Mouse (Mus musculus): ENCODE measurements around the gene Fbxl7. TPM values are rescaled to one million over a fixed set of nuclear protein-coding genes. Genes with fewer than 3 reads are reported as not detected.
"Not testable (repeated sequence)": the region's sequence is repeated elsewhere in the genome, so short reads cannot be mapped to it uniquely, and the experiment has no call there.

The Fbxl7 gene
- polyA plus RNA-seq, 1 experiment from 2014 or later, result 8.5 TPM

GRCm38 (mm10) chr15:26730760-26731159 lies 164.6 kb downstream of the Fbxl7 start:
- Histone ChIP-seq H3K9ac (ENCODE audit: low read length) (no peak overlapping the region), H3K27me3 (ENCODE audit: control insufficient read depth, insufficient read depth, low read length) (no peaks in the 10 kb centered on the region), H3K4me3 (ENCODE audit: low read length) (no peak overlapping the region), H3K36me3 (ENCODE audit: control insufficient read depth, insufficient read depth) (no peaks in the 10 kb centered on the region), H3K4me1 (ENCODE audit: control insufficient read depth, insufficient read depth, low read length) (peaks cover 4% of the 10 kb centered on the region; the same call in 1 of the 2 replicates), H3K4me2 (ENCODE audit: low read depth, low read length) (no peak overlapping the region), H3K9me3 (replicated peaks; ENCODE audit: control insufficient read depth, low read length) (no peaks in the 10 kb centered on the region), H3K27ac (ENCODE audit: low read length) (no peak overlapping the region)
- WGBS, result 51% methylated on average over 2 of the region's 2 CpGs
- ATAC-seq (replicated peaks; ENCODE audit: extremely low read depth, insufficient read depth, low FRiP score), result no peak

- ATAC-seq (replicated peaks; ENCODE audit: extremely low read depth, insufficient read depth, low FRiP score); H3K36me3 ChIP-seq (ENCODE audit: control insufficient read depth, insufficient read depth); H3K9ac ChIP-seq (ENCODE audit: low read length); H3K4me2 ChIP-seq (ENCODE audit: low read depth, low read length); H3K4me3 ChIP-seq (ENCODE audit: low read length); H3K27me3 ChIP-seq (ENCODE audit: control insufficient read depth, insufficient read depth, low read length); H3K4me1 ChIP-seq (ENCODE audit: control insufficient read depth, insufficient read depth, low read length); H3K9me3 ChIP-seq (replicated peaks; ENCODE audit: control insufficient read depth, low read length); H3K27ac ChIP-seq (ENCODE audit: low read length): not testable (repeated sequence)
- 76% methylated on average over 6 of the region's 7 CpGs for WGBS
Measured at GRCm38 (mm10) chr15:26729341-26729740, 166.0 kb downstream of the Fbxl7 start.

- H3K9me3 ChIP-seq (replicated peaks; ENCODE audit: control insufficient read depth, low read length), result no peaks in the 10 kb centered on the region
- no peak for ATAC-seq (replicated peaks; ENCODE audit: extremely low read depth, insufficient read depth, low FRiP score)
- no peak overlapping the region for H3K4me2 ChIP-seq (ENCODE audit: low read depth, low read length)
- H3K4me3 ChIP-seq (ENCODE audit: low read length), result no peak overlapping the region
- H3K4me1 ChIP-seq (ENCODE audit: control insufficient read depth, insufficient read depth, low read length), result peaks cover 12% of the 10 kb centered on the region
- no peaks in the 10 kb centered on the region for H3K36me3 ChIP-seq (ENCODE audit: control insufficient read depth, insufficient read depth)
- peak overlapping the region; percentile 28; the same call in 1 of the 2 replicates for H3K27ac ChIP-seq (ENCODE audit: low read length)
- WGBS, result 35% methylated on average over 5 of the region's 5 CpGs
- no peak overlapping the region for H3K9ac ChIP-seq (ENCODE audit: low read length)
- H3K27me3 ChIP-seq (ENCODE audit: control insufficient read depth, insufficient read depth, low read length), result no peaks in the 10 kb centered on the region
Measured at GRCm38 (mm10) chr15:26718390-26719036, 176.9 kb downstream of the Fbxl7 start.

GRCm38 (mm10) chr15:26717952-26718351 lies 177.4 kb downstream of the Fbxl7 start:
- peak overlapping the region; percentile 28; the same call in 1 of the 2 replicates for H3K27ac ChIP-seq (ENCODE audit: low read length)
- no peak overlapping the region for H3K9ac ChIP-seq (ENCODE audit: low read length)
- no peak overlapping the region for H3K4me3 ChIP-seq (ENCODE audit: low read length)
- H3K4me1 ChIP-seq (ENCODE audit: control insufficient read depth, insufficient read depth, low read length), result peaks cover 12% of the 10 kb centered on the region
- no peaks in the 10 kb centered on the region for H3K9me3 ChIP-seq (replicated peaks; ENCODE audit: control insufficient read depth, low read length)
- H3K36me3 ChIP-seq (ENCODE audit: control insufficient read depth, insufficient read depth), result no peaks in the 10 kb centered on the region
- no peak for ATAC-seq (replicated peaks; ENCODE audit: extremely low read depth, insufficient read depth, low FRiP score)
- 38% methylated on average over 7 of the region's 7 CpGs for WGBS
- no peak overlapping the region for H3K4me2 ChIP-seq (ENCODE audit: low read depth, low read length)
- H3K27me3 ChIP-seq (ENCODE audit: control insufficient read depth, insufficient read depth, low read length), result no peaks in the 10 kb centered on the region

GRCm38 (mm10) chr15:26716181-26716580 lies 179.2 kb downstream of the Fbxl7 start:
- 86% methylated on average over 2 of the region's 2 CpGs for WGBS
- ATAC-seq (replicated peaks; ENCODE audit: extremely low read depth, insufficient read depth, low FRiP score), result no peak
- H3K27ac ChIP-seq (ENCODE audit: low read length), result no peak overlapping the region

GRCm38 (mm10) chr15:26715635-26716034 lies 179.7 kb downstream of the Fbxl7 start:
- H3K9me3 ChIP-seq (replicated peaks; ENCODE audit: control insufficient read depth, low read length), result no peaks in the 10 kb centered on the region
- no peak overlapping the region for H3K4me3 ChIP-seq (ENCODE audit: low read length)
- no peak overlapping the region for H3K27ac ChIP-seq (ENCODE audit: low read length)
- H3K36me3 ChIP-seq (ENCODE audit: control insufficient read depth, insufficient read depth), result no peaks in the 10 kb centered on the region
- no peak overlapping the region for H3K4me2 ChIP-seq (ENCODE audit: low read depth, low read length)
- H3K4me1 ChIP-seq (ENCODE audit: control insufficient read depth, insufficient read depth, low read length), result peaks cover 12% of the 10 kb centered on the region
- 70% methylated on average over 5 of the region's 5 CpGs for WGBS
- ATAC-seq (replicated peaks; ENCODE audit: extremely low read depth, insufficient read depth, low FRiP score), result no peak
- H3K9ac ChIP-seq (ENCODE audit: low read length), result no peak overlapping the region
- no peaks in the 10 kb centered on the region for H3K27me3 ChIP-seq (ENCODE audit: control insufficient read depth, insufficient read depth, low read length)

More at GRCm38 (mm10) chr15:26716181-26716580, 179.2 kb downstream of the Fbxl7 start:
- Histone ChIP-seq H3K4me2 (ENCODE audit: low read depth, low read length) (no peak overlapping the region), H3K4me3 (ENCODE audit: low read length) (no peak overlapping the region), H3K9ac (ENCODE audit: low read length) (no peak overlapping the region), H3K4me1 (ENCODE audit: control insufficient read depth, insufficient read depth, low read length) (peaks cover 12% of the 10 kb centered on the region), H3K9me3 (replicated peaks; ENCODE audit: control insufficient read depth, low read length) (no peaks in the 10 kb centered on the region), H3K36me3 (ENCODE audit: control insufficient read depth, insufficient read depth) (no peaks in the 10 kb centered on the region), H3K27me3 (ENCODE audit: control insufficient read depth, insufficient read depth, low read length) (no peaks in the 10 kb centered on the region)

GRCm38 (mm10) chr15:26712271-26712670 lies 183.1 kb downstream of the Fbxl7 start:
- ATAC-seq (replicated peaks; ENCODE audit: extremely low read depth, insufficient read depth, low FRiP score), result no peak
- no peak overlapping the region for H3K9ac ChIP-seq (ENCODE audit: low read length)
- 66% methylated on average over 7 of the region's 7 CpGs for WGBS
- no peak overlapping the region for H3K4me3 ChIP-seq (ENCODE audit: low read length)
- H3K4me1 ChIP-seq (ENCODE audit: control insufficient read depth, insufficient read depth, low read length), result no peaks in the 10 kb centered on the region
- no peaks in the 10 kb centered on the region for H3K36me3 ChIP-seq (ENCODE audit: control insufficient read depth, insufficient read depth)
- no peak overlapping the region for H3K4me2 ChIP-seq (ENCODE audit: low read depth, low read length)
- no peak overlapping the region for H3K27ac ChIP-seq (ENCODE audit: low read length)
- H3K9me3 ChIP-seq (replicated peaks; ENCODE audit: control insufficient read depth, low read length), result no peaks in the 10 kb centered on the region
- no peaks in the 10 kb centered on the region for H3K27me3 ChIP-seq (ENCODE audit: control insufficient read depth, insufficient read depth, low read length)

GRCm38 (mm10) chr15:26704966-26705365 lies 190.4 kb downstream of the Fbxl7 start:
- Histone ChIP-seq H3K4me1 (ENCODE audit: control insufficient read depth, insufficient read depth, low read length) (0 out of 2 replicates have a peak, but pooled peaks cover 5% of the 10 kb centered on the region), H3K9me3 (replicated peaks; ENCODE audit: control insufficient read depth, low read length) (no peaks in the 10 kb centered on the region), H3K4me3 (ENCODE audit: low read length) (no peak overlapping the region), H3K27ac (ENCODE audit: low read length) (no peak overlapping the region), H3K36me3 (ENCODE audit: control insufficient read depth, insufficient read depth) (no peaks in the 10 kb centered on the region), H3K4me2 (ENCODE audit: low read depth, low read length) (no peak overlapping the region), H3K27me3 (ENCODE audit: control insufficient read depth, insufficient read depth, low read length) (no peaks in the 10 kb centered on the region), H3K9ac (ENCODE audit: low read length) (no peak overlapping the region)
- ATAC-seq (replicated peaks; ENCODE audit: extremely low read depth, insufficient read depth, low FRiP score), result no peak
- 34% methylated on average over 2 of the region's 2 CpGs for WGBS

GRCm38 (mm10) chr15:26703156-26703840 lies 192.1 kb downstream of the Fbxl7 start:
- WGBS, result 65% methylated on average over 6 of the region's 6 CpGs
- Histone ChIP-seq H3K36me3 (ENCODE audit: control insufficient read depth, insufficient read depth) (no peaks in the 10 kb centered on the region), H3K4me2 (ENCODE audit: low read depth, low read length) (no peak overlapping the region), H3K4me1 (ENCODE audit: control insufficient read depth, insufficient read depth, low read length) (0 out of 2 replicates have a peak, but pooled peaks cover 5% of the 10 kb centered on the region), H3K4me3 (ENCODE audit: low read length) (no peak overlapping the region), H3K9me3 (replicated peaks; ENCODE audit: control insufficient read depth, low read length) (no peaks in the 10 kb centered on the region), H3K27me3 (ENCODE audit: control insufficient read depth, insufficient read depth, low read length) (no peaks in the 10 kb centered on the region), H3K27ac (ENCODE audit: low read length) (no peak overlapping the region), H3K9ac (ENCODE audit: low read length) (no peak overlapping the region)
- no peak for ATAC-seq (replicated peaks; ENCODE audit: extremely low read depth, insufficient read depth, low FRiP score)

Measured in heart, embryonic 16.5 days (tissue).